Mouse (Mus musculus) CH12.LX (cell line): ENCODE data around the gene Epb41. TPM values are rescaled to one million over a fixed set of nuclear protein-coding genes. Genes with fewer than 3 reads are reported as not detected.

ENCODE experiments used
- DNase-seq: peaks from one replicate; pipeline ENCODE4 v3.0.0-alpha.2; 2013; ENCODE audit errors: extremely low read depth
- H3K27ac ChIP-seq: 2 replicates; pipeline ENCODE4 v1.5.1; 2012; ENCODE audit warnings: low read depth, mild to moderate bottlenecking, control low read depth, moderate library complexity; ENCODE audit not compliant: insufficient read depth
- H3K27me3 ChIP-seq: replicated peaks from 2 replicates; pipeline ENCODE3; 2012; ENCODE audit warnings: inconsistent platforms
- H3K36me3 ChIP-seq, 2 experiments: replicated peaks in 1 of 2; 2 replicates each; pipeline versions ENCODE3 to v1.6.1; 2012; ENCODE audit warnings: inconsistent platforms in 1 of 2, low read length in 1 of 2, mild to moderate bottlenecking in 1 of 2, mixed read lengths in 1 of 2, moderate library complexity in 1 of 2; ENCODE audit not compliant: control insufficient read depth in 1 of 2, insufficient read depth in 1 of 2
- H3K4me1 ChIP-seq, 2 experiments: 2 replicates each; pipeline ENCODE4 v1.6.1; 2012; ENCODE audit warnings: inconsistent platforms in 1 of 2, moderate library complexity in 1 of 2; ENCODE audit not compliant: insufficient read depth in 2 of 2, control insufficient read depth in 1 of 2
- H3K4me2 ChIP-seq: 2 replicates; pipeline ENCODE4 v1.6.1; 2012; ENCODE audit warnings: low read depth, mild to moderate bottlenecking, control low read depth; ENCODE audit not compliant: poor library complexity, insufficient read depth, severe bottlenecking
- H3K4me3 ChIP-seq, 3 experiments: fragments of 150-350 bp in 1 of 3; sonication (generic) in 1 of 3; replicated peaks in 1 of 3; 2 replicates each; pipeline versions ENCODE3 to v1.5.1; 2011 to 2012; ENCODE audit warnings: low read depth in 2 of 3, low read length in 2 of 3, mild to moderate bottlenecking in 2 of 3, moderate library complexity in 2 of 3, control low read depth in 1 of 3, improper control_type of control experiment in 1 of 3, inconsistent platforms in 1 of 3, mixed read lengths in 1 of 3; ENCODE audit not compliant: poor library complexity in 1 of 3
- H3K79me2 ChIP-seq: replicated peaks from 2 replicates; pipeline ENCODE4 v1.6.1; 2012; ENCODE audit warnings: mild to moderate bottlenecking, moderate library complexity; ENCODE audit not compliant: control insufficient read depth, poor library complexity, insufficient read depth, severe bottlenecking; ENCODE audit errors: extremely low read depth
- H3K9ac ChIP-seq: 2 replicates; pipeline ENCODE4 v1.6.1; 2012; ENCODE audit warnings: low read depth, mild to moderate bottlenecking, control low read depth, moderate library complexity; ENCODE audit not compliant: insufficient read depth
- H3K9me3 ChIP-seq: replicated peaks from 2 replicates; pipeline ENCODE3; 2012; ENCODE audit warnings: low read length, inconsistent platforms, mixed read lengths
- CHD1 ChIP-seq: IDR thresholded peaks from 2 replicates; pipeline ENCODE4 v1.6.1; 2012; ENCODE audit warnings: low read depth, low read length, improper control_type of control experiment, inconsistent platforms
- CTCF ChIP-seq, 2 experiments: IDR thresholded peaks in 1 of 2; conservative IDR thresholded peaks in 1 of 2; 2 replicates each; pipeline ENCODE4 v1.5.1; 2011 to 2012; ENCODE audit warnings: low read depth in 2 of 2, low read length in 2 of 2, improper control_type of control experiment in 1 of 2, inconsistent platforms in 1 of 2, mild to moderate bottlenecking in 1 of 2, moderate library complexity in 1 of 2
- ELF1 ChIP-seq: IDR thresholded peaks from 2 replicates; pipeline ENCODE4 v1.6.1; 2014; ENCODE audit warnings: low read depth, mild to moderate bottlenecking, inconsistent platforms, low read length, improper control_type of control experiment
- EP300 ChIP-seq: IDR thresholded peaks from 2 replicates; pipeline ENCODE4 v1.6.1; 2011; ENCODE audit warnings: low read length, improper control_type of control experiment
- HCFC1 ChIP-seq: IDR thresholded peaks from 2 replicates; pipeline ENCODE4 v1.6.1; 2012; ENCODE audit warnings: low read depth, mild to moderate bottlenecking, inconsistent platforms, low read length, improper control_type of control experiment
- JUN ChIP-seq: IDR thresholded peaks from 2 replicates; pipeline ENCODE4 v1.6.1; 2011; ENCODE audit warnings: low read depth, mild to moderate bottlenecking, low read length, improper control_type of control experiment, moderate library complexity; ENCODE audit not compliant: insufficient read depth
- KAT2A ChIP-seq: IDR thresholded peaks from 2 replicates; pipeline ENCODE4 v1.6.1; 2012; ENCODE audit warnings: low read length, improper control_type of control experiment, inconsistent platforms; ENCODE audit not compliant: insufficient replicate concordance
- MAX ChIP-seq: IDR thresholded peaks from 2 replicates; pipeline ENCODE4 v1.6.1; 2011; ENCODE audit warnings: low read length, improper control_type of control experiment
- MAZ ChIP-seq: IDR thresholded peaks from 2 replicates; pipeline ENCODE4 v1.6.1; 2012; ENCODE audit warnings: low read depth, mild to moderate bottlenecking, inconsistent platforms, low read length, improper control_type of control experiment, moderate library complexity
- NRF1 ChIP-seq: IDR thresholded peaks from 2 replicates; pipeline ENCODE4 v1.6.1; 2014; ENCODE audit warnings: low read depth, mild to moderate bottlenecking, inconsistent platforms, low read length, improper control_type of control experiment, moderate library complexity
- RAD21 ChIP-seq: IDR thresholded peaks from 2 replicates; pipeline ENCODE4 v1.6.1; 2011; ENCODE audit warnings: low read depth, mild to moderate bottlenecking, low read length, improper control_type of control experiment, moderate library complexity
- SMC3 ChIP-seq: IDR thresholded peaks from 2 replicates; pipeline ENCODE4 v1.6.1; 2011; ENCODE audit warnings: low read depth, low read length, improper control_type of control experiment
- TBP ChIP-seq: conservative IDR thresholded peaks from 2 replicates; pipeline ENCODE4 v1.6.1; 2011; ENCODE audit warnings: low read depth, low read length, improper control_type of control experiment
- TCF12 ChIP-seq: IDR thresholded peaks from 2 replicates; pipeline ENCODE4 v1.6.1; 2014; ENCODE audit warnings: low read depth, mild to moderate bottlenecking, inconsistent platforms, low read length, improper control_type of control experiment
- USF1 ChIP-seq: IDR thresholded peaks from 2 replicates; pipeline ENCODE4 v1.6.1; 2014; ENCODE audit warnings: low read depth, mild to moderate bottlenecking, inconsistent platforms, low read length, improper control_type of control experiment
- ZC3H11A ChIP-seq: IDR thresholded peaks from 2 replicates; pipeline ENCODE4 v1.6.1; 2012; ENCODE audit warnings: low read depth, mild to moderate bottlenecking, inconsistent platforms, low read length, improper control_type of control experiment
- dilution Hi-C: fragments of 300-500 bp; cut with MboI; formaldehyde crosslinking; loops from 2 replicates; pipeline ENCODE4 v1.14.3; 2020; ENCODE audit warnings: low sequenced_read_pairs; ENCODE audit not compliant: extremely low pct_unique_long_range_greater_than_20kb, extremely low pct_ligation_motif_present
- in situ Hi-C: fragments of 300-500 bp; cut with MboI; formaldehyde crosslinking; loops from 3 replicates; pipeline ENCODE4 v1.14.3; 2019; ENCODE audit warnings: low sequenced_read_pairs, low pct_ligation_motif_present, low pct_unique_long_range_greater_than_20kb, mixed read lengths
- polyA plus RNA-seq: library from polyadenylated mRNA; unstranded; fragments of >175 nt; gene quantifications from 2 replicates; pipeline ENCODE4 v1.2.1, GENCODE M21; 2012; ENCODE audit warnings: low read depth; ENCODE audit not compliant: insufficient read length
- total RNA-seq, 2 experiments: library from RNA; depleted of rRNA; stranded (reverse); fragments of 300-350 nt in 1 of 2; fragments of >200 nt in 1 of 2; gene quantifications; 2 replicates each; pipeline ENCODE4 v1.2.3; 2012 to 2014

Epb41 gene
- total and polyA plus RNA-seq, 3 experiments = 7.1 to 21.6 (median 10.0) TPM

GRCm38 (mm10) chr4:131982881-131983538 lies 92.1 kb downstream of the Epb41 start:
- TF ChIP-seq SMC3 = no peak
- no peak for TF ChIP-seq HCFC1
- TF ChIP-seq MAZ = no peak
- no peak for TF ChIP-seq ELF1
- no peak for TF ChIP-seq MAX
- TF ChIP-seq TBP = no peak
- no peak for TF ChIP-seq KAT2A
- no peak for TF ChIP-seq CTCF (conservative IDR thresholded peaks at IDR 0.05 in 1 of 2, IDR thresholded peaks at IDR 0.05 in 1 of 2; ENCODE audit: low read depth in 2 of 2, low read length in 2 of 2)
- no peak for TF ChIP-seq CHD1
- no peak for TF ChIP-seq JUN
- TF ChIP-seq RAD21 = no peak
- no peak for TF ChIP-seq ZC3H11A
- no peak for TF ChIP-seq USF1
- TF ChIP-seq TCF12 = no peak
- TF ChIP-seq EP300 = no peak
- no peak for TF ChIP-seq NRF1
- no peaks in the 10 kb centered on the region for H3K9me3 ChIP-seq
- DNase-seq = no peak
- H3K36me3 ChIP-seq = peaks cover 6 to 17% of the 10 kb centered on the region in 2 experiments
- in situ Hi-C loops = no loop called here
- dilution Hi-C loops = no loop called here
- H3K27me3 ChIP-seq = no peaks in the 10 kb centered on the region
- no peak overlapping the region for H3K4me2 ChIP-seq
- no peak overlapping the region for H3K9ac ChIP-seq
- no peaks in the 10 kb centered on the region for H3K79me2 ChIP-seq
- no peak overlapping the region for H3K4me3 ChIP-seq
- H3K4me1 ChIP-seq = no peaks in the 10 kb centered on the region
- H3K27ac ChIP-seq = no peak overlapping the region

- no peak overlapping the region for H3K4me2 ChIP-seq
- H3K4me1 ChIP-seq = no peaks in the 10 kb centered on the region
- dilution Hi-C loops = no loop called here
- H3K4me3 ChIP-seq = no peak overlapping the region
- H3K9me3 ChIP-seq = no peaks in the 10 kb centered on the region
- DNase-seq = peak; percentile 27
- H3K36me3 ChIP-seq = peaks cover 6 to 17% of the 10 kb centered on the region in 2 experiments
- TF ChIP-seq CHD1 = no peak
- TF ChIP-seq ZC3H11A = no peak
- TF ChIP-seq SMC3 = peak; percentile 65
- peak; percentile 34 for TF ChIP-seq RAD21
- peak; percentile 13 to 63; a peak in 2 of 4 replicates for TF ChIP-seq CTCF (conservative IDR thresholded peaks at IDR 0.05 in 1 of 2, IDR thresholded peaks at IDR 0.05 in 1 of 2; ENCODE audit: low read depth in 2 of 2, low read length in 2 of 2)
- no peak overlapping the region for H3K27ac ChIP-seq
- in situ Hi-C loops = no loop called here
- H3K79me2 ChIP-seq = no peaks in the 10 kb centered on the region
- H3K9ac ChIP-seq = no peak overlapping the region
- no peaks in the 10 kb centered on the region for H3K27me3 ChIP-seq
Measured at GRCm38 (mm10) chr4:131981755-131982154, 93.4 kb downstream of the Epb41 start.
